Mouse (Mus musculus) limb, embryonic 11.5 days (tissue): ENCODE measurements around the gene Ube2l6. TPM values are rescaled to one million over a fixed set of nuclear protein-coding genes. Genes with fewer than 3 reads are reported as not detected.

Experiments used
- ATAC-seq: fragments of 200-750 bp; cut with Nextera tagmentation; 2 replicates; pipeline ENCODE4 v1.8.0; 2017; ENCODE audit warnings: low read depth; ENCODE audit not compliant: insufficient number of reproducible peaks, low FRiP score, low TSS enrichment
- DNase-seq: peaks from one replicate; pipeline ENCODE4 v3.0.0-alpha.2; 2015; ENCODE audit warnings: low spot score
- H3K27ac ChIP-seq: fragments of 300-500 bp; sonication (generic); replicated peaks from 2 replicates; pipeline ENCODE4 v1.5.1; 2014; ENCODE audit warnings: low read depth, mild to moderate bottlenecking, low read length
- H3K27me3 ChIP-seq: fragments of 300-500 bp; sonication (generic); 2 replicates; pipeline ENCODE4 v1.6.1; 2014; ENCODE audit warnings: mild to moderate bottlenecking, low read length, mixed read lengths; ENCODE audit not compliant: control insufficient read depth, insufficient read depth
- H3K36me3 ChIP-seq: fragments of 300-500 bp; sonication (generic); 2 replicates; pipeline ENCODE4 v1.6.1; 2014; ENCODE audit warnings: mild to moderate bottlenecking, low read length, moderate library complexity, mixed read lengths; ENCODE audit not compliant: control insufficient read depth, insufficient read depth
- H3K4me1 ChIP-seq: fragments of 300-500 bp; sonication (generic); 2 replicates; pipeline ENCODE4 v1.6.1; 2014; ENCODE audit warnings: low read length, mixed read lengths; ENCODE audit not compliant: control insufficient read depth, insufficient read depth
- H3K4me2 ChIP-seq: fragments of 300-500 bp; sonication (generic); 2 replicates; pipeline ENCODE4 v1.6.1; 2014; ENCODE audit warnings: low read depth, mild to moderate bottlenecking, moderate library complexity; ENCODE audit not compliant: severe bottlenecking
- H3K4me3 ChIP-seq: fragments of 300-500 bp; sonication (generic); 2 replicates; pipeline ENCODE4 v1.5.1; 2014; ENCODE audit warnings: low read depth, low read length
- H3K9ac ChIP-seq: fragments of 300-500 bp; sonication (generic); 2 replicates; pipeline ENCODE4 v1.6.1; 2014; ENCODE audit warnings: mild to moderate bottlenecking, low read length
- H3K9me3 ChIP-seq: fragments of 300-500 bp; sonication (generic); 2 replicates; pipeline ENCODE4 v1.6.1; 2016; ENCODE audit warnings: low read length; ENCODE audit not compliant: control insufficient read depth
- WGBS: fragments of 180-500 bp; shearing (Covaris S2); extraction: QIAGEN DNeasy Blood & Tissue Kit; methylation state at CpG from one replicate; pipeline ENCODE4 v1.1.7; 2014; 5-methylcytosine and 5-hydroxymethylcytosine counted together
- polyA plus RNA-seq: library from polyadenylated mRNA; unstranded; fragments of >200 nt; fragmentation: Nextera tagmentation; extraction: Ambion mirVana; gene quantifications from 2 replicates; pipeline ENCODE4 v1.2.1, GENCODE M21; 2014

Ube2l6 gene
- polyA plus RNA-seq = 21.9 and 23.3 TPM in 2 replicates

- Histone ChIP-seq H3K4me3 (peak within 1 kb of the TSS; percentile 53), H3K9me3 (no peaks in the 10 kb centered on the region), H3K27me3 (no peaks in the 10 kb centered on the region), H3K9ac (peak within 1 kb of the TSS; percentile 57), H3K4me1 (no peaks in the 10 kb centered on the region), H3K27ac (peak within 1 kb of the TSS; percentile 21; the same call in 1 of the 2 replicates), H3K4me2 (peak within 1 kb of the TSS; percentile 94), H3K36me3 (no peaks in the 10 kb centered on the region)
- peak; percentile 70 for DNase-seq
- peak; percentile 77 for ATAC-seq
- 1% methylated on average over 21 of the region's 21 CpGs for WGBS
Measured at GRCm38 (mm10) chr2:84798493-84798921, at the start of gene Ube2l6. Gene Ube2l6 (plus strand): TSS chr2:84798828.

DNA sequence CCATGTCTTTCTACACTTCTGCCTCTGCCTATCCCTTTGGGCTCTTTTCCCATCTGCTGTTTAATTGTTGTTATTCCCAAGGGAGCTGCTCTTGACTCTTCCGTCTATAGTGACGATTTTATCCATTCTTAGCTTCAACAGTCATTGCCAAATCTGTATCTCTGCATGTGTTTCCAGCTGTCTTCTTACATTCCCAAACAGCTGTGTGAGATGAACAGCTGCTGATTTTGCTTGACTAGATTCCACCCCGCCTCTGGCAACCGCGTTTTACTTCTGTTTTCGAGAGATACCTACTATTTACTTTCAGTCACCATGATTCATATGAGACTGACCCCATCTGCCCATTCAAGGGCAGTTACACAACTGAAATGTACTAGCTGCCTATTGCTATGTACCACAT is 48.5 kb upstream of the Ube2l6 start:
- Histone ChIP-seq H3K9me3 (no peaks in the 10 kb centered on the region), H3K9ac (no peak overlapping the region), H3K36me3 (no peaks in the 10 kb centered on the region), H3K4me2 (no peak overlapping the region), H3K27me3 (no peaks in the 10 kb centered on the region), H3K27ac (no peak overlapping the region), H3K4me3 (no peak overlapping the region), H3K4me1 (no peaks in the 10 kb centered on the region)
- DNase-seq (no peak), ATAC-seq (no peak)
- WGBS = 81% methylated on average over 6 of the region's 6 CpGs

GRCm38 (mm10) chr2:84756245-84756644 is 42.4 kb upstream of the Ube2l6 start:
- Histone ChIP-seq H3K27ac (no peak overlapping the region), H3K4me1 (no peaks in the 10 kb centered on the region), H3K27me3 (no peaks in the 10 kb centered on the region), H3K4me3 (no peak overlapping the region), H3K9me3 (no peaks in the 10 kb centered on the region), H3K9ac (no peak overlapping the region), H3K4me2 (no peak overlapping the region), H3K36me3 (no peaks in the 10 kb centered on the region)
- DNase-seq (no peak), ATAC-seq (no peak)
- 64% methylated on average over 5 of the region's 5 CpGs for WGBS

GRCm38 (mm10) chr2:84757026-84757682 is 41.5 kb upstream of the Ube2l6 start:
- DNase-seq (no peak), ATAC-seq (no peak)
- H3K27me3 ChIP-seq = no peaks in the 10 kb centered on the region
- no peaks in the 10 kb centered on the region for H3K9me3 ChIP-seq
- H3K36me3 ChIP-seq = no peaks in the 10 kb centered on the region
- H3K27ac ChIP-seq = no peak overlapping the region
- no peak overlapping the region for H3K9ac ChIP-seq
- H3K4me1 ChIP-seq = no peaks in the 10 kb centered on the region
- no peak overlapping the region for H3K4me2 ChIP-seq
- H3K4me3 ChIP-seq = no peak overlapping the region
- 57% methylated on average over 7 of the region's 7 CpGs for WGBS

DNA sequence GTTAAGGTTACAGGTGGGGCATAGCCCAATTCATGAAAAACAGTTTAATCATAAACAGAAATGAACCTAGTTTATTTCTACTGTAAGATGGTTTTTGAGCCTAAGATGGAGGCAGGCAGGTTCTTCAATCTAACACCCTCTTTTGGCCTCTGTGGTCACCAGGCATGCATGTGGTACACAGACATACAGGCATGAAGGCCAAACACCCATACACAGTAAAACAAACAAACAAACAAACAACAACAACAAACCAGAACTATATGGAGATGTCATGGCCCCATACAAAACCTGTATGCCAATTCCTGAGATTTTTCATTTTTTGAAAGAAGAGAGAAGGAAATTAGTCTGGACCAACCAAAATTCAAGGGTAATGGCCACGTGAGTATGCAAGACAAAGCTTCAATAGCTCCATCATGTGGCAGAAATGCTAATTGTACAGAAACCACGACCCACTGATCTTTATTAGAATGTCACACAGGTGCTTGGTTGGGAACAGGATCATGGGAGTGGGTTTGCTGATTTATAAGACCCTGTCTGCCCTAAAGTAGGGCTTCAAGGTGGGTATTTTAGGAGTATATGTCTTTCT is 40.0 kb upstream of the Ube2l6 start:
- Histone ChIP-seq H3K36me3 (no peaks in the 10 kb centered on the region), H3K27me3 (no peaks in the 10 kb centered on the region), H3K4me1 (no peaks in the 10 kb centered on the region), H3K4me2 (no peak overlapping the region), H3K4me3 (no peak overlapping the region), H3K9me3 (no peaks in the 10 kb centered on the region), H3K9ac (no peak overlapping the region), H3K27ac (no peak overlapping the region)
- ATAC-seq (peak; percentile 31; the same call in 1 of the 2 replicates), DNase-seq (peak; percentile 47)
- WGBS = 1% methylated on average over 2 of the region's 2 CpGs

DNA sequence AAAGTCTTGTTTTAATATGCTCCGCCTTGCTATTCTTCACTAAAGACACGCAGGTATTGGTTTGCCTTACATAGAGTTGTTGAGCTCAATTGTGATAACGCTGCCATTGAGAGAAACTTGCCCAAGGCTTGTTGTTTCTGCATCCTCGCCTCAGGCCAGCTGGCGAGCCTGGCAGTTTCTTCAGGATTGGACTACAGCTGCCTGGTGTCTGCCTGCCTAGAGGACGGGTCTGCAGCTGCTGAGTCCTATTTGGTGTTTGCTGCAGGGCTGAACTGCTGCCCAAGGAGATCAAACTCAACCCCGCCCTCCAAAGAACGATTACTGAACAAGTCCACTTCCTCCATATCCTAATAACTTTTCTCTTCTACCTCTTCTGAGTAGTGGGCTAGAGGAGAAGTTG is 37.9 kb upstream of the Ube2l6 start:
- Histone ChIP-seq H3K9me3 (no peaks in the 10 kb centered on the region), H3K4me2 (no peak overlapping the region), H3K27ac (no peak overlapping the region), H3K4me1 (no peaks in the 10 kb centered on the region), H3K9ac (no peak overlapping the region), H3K36me3 (no peaks in the 10 kb centered on the region), H3K27me3 (no peaks in the 10 kb centered on the region), H3K4me3 (no peak overlapping the region)
- DNase-seq (no peak), ATAC-seq (no peak)
- WGBS = 75% methylated on average over 8 of the region's 8 CpGs

DNA sequence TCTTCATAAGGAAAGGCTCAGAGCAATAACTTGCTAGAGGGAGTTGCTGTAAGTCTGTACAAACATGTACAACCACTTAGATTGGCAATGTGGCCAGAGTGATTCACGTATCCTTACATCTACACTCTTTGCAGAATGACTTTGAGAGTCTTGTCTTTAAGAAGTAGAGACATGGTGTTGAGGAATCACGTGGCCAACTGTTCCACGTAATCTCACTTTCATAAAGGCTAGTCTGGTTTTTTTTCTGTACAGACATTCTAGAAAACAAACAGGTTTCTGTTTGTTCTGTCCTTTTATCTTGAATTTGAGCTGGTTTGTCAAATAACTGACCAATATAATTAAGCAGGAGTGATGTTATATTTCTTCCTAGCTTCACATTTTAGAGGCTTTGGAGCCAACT is 37.3 kb upstream of the Ube2l6 start:
- Histone ChIP-seq H3K4me2 (no peak overlapping the region), H3K9ac (no peak overlapping the region), H3K27me3 (no peaks in the 10 kb centered on the region), H3K4me3 (no peak overlapping the region), H3K9me3 (no peaks in the 10 kb centered on the region), H3K4me1 (no peaks in the 10 kb centered on the region), H3K36me3 (no peaks in the 10 kb centered on the region), H3K27ac (no peak overlapping the region)
- no peak for DNase-seq
- 84% methylated on average over 3 of the region's 3 CpGs for WGBS
- no peak for ATAC-seq

GRCm38 (mm10) chr2:84761840-84762239 is 36.8 kb upstream of the Ube2l6 start:
- 92% methylated on average over 1 of the region's 1 CpGs for WGBS
- H3K4me1 ChIP-seq = no peaks in the 10 kb centered on the region
- no peak for ATAC-seq

More at GRCm38 (mm10) chr2:84761840-84762239, 36.8 kb upstream of the Ube2l6 start:
- H3K9ac ChIP-seq = no peak overlapping the region
- no peak for DNase-seq
- H3K4me3 ChIP-seq = no peak overlapping the region
- no peaks in the 10 kb centered on the region for H3K36me3 ChIP-seq
- H3K27me3 ChIP-seq = no peaks in the 10 kb centered on the region
- H3K9me3 ChIP-seq = no peaks in the 10 kb centered on the region
- H3K27ac ChIP-seq = no peak overlapping the region
- H3K4me2 ChIP-seq = no peak overlapping the region
